Comparison of ENCODE assay signal across 8 mouse cellular contexts in genomic region chr1:134493956-134494355, GRCm38 (mm10). TPM values are rescaled to one million over a fixed set of nuclear protein-coding genes. Genes with fewer than 3 reads are reported as not detected.
DNase-seq lines count a peak whose midpoint lies in the region; ATAC-seq lines count a peak whose summit lies in the region.

No protein-coding gene starts in this region.

- DNase-seq in heart, adult 18-20 months = no peak
- DNase-seq in c-Kit-positive CD71-positive TER-119-negative erythroid progenitor cells, embryonic 14.5 days (ENCODE audit: low read depth) = peak; percentile 11
- DNase-seq in midbrain, embryonic 14.5 days = peak; percentile 58
- DNase-seq in ovary, postnatal 36 days (ENCODE audit: low spot score) = no peak
- no peak for DNase-seq in right cerebral cortex, adult 2 months (ENCODE audit: low spot score in 2 of 2)
- DNase-seq in thymus, postnatal 10 days (ENCODE audit: low spot score in 2 of 2) = no peak

- 21% methylated on average over 5 of the region's 5 CpGs for WGBS in heart, embryonic 15.5 days
- WGBS in hindbrain, embryonic 16.5 days = 23% methylated on average over 5 of the region's 5 CpGs
- WGBS in midbrain, embryonic 14.5 days = 22% methylated on average over 5 of the region's 5 CpGs

- H3K9me3 ChIP-seq in heart, embryonic 15.5 days (replicated peaks) = no peaks in the 10 kb centered on the region
- no peaks in the 10 kb centered on the region for H3K9me3 ChIP-seq in hindbrain, embryonic 16.5 days (ENCODE audit: control insufficient read depth, low read length)
- no peaks in the 10 kb centered on the region for H3K9me3 ChIP-seq in midbrain, embryonic 14.5 days (ENCODE audit: control insufficient read depth, low read length)

- peak overlapping the region; percentile 95 for H3K27ac ChIP-seq in heart, embryonic 15.5 days
- peak overlapping the region; percentile 71 for H3K27ac ChIP-seq in hindbrain, embryonic 16.5 days (ENCODE audit: low read depth, low read length)
- peak overlapping the region; percentile 70 for H3K27ac ChIP-seq in midbrain, embryonic 14.5 days (replicated peaks; ENCODE audit: low read depth, low read length)

- H3K27me3 ChIP-seq in heart, embryonic 15.5 days = no peaks in the 10 kb centered on the region
- H3K27me3 ChIP-seq in hindbrain, embryonic 16.5 days (replicated peaks; ENCODE audit: control insufficient read depth, insufficient read depth, low read length) = no peaks in the 10 kb centered on the region
- H3K27me3 ChIP-seq in midbrain, embryonic 14.5 days (ENCODE audit: control insufficient read depth, insufficient read depth, low read length) = no peaks in the 10 kb centered on the region

- no peak for ATAC-seq in heart, embryonic 15.5 days (replicated peaks; ENCODE audit: insufficient number of reproducible peaks, insufficient read depth, low FRiP score, low read depth)
- ATAC-seq in hindbrain, embryonic 16.5 days = no peak
- ATAC-seq in midbrain, embryonic 14.5 days (ENCODE audit: low FRiP score, low TSS enrichment) = no peak

- peak overlapping the region; percentile 66 for H3K9ac ChIP-seq in heart, embryonic 15.5 days
- peak overlapping the region; percentile 62 for H3K9ac ChIP-seq in hindbrain, embryonic 16.5 days (ENCODE audit: low read depth, low read length)
- peak overlapping the region; percentile 67 for H3K9ac ChIP-seq in midbrain, embryonic 14.5 days (replicated peaks; ENCODE audit: low read length)

- H3K4me2 ChIP-seq in heart, embryonic 15.5 days = peak overlapping the region; percentile 75
- peak overlapping the region; percentile 65 for H3K4me2 ChIP-seq in hindbrain, embryonic 16.5 days (ENCODE audit: low read length)
- peak overlapping the region; percentile 71 for H3K4me2 ChIP-seq in midbrain, embryonic 14.5 days (ENCODE audit: low read length)

- H3K4me3 ChIP-seq in heart, embryonic 15.5 days = peak overlapping the region; percentile 80
- H3K4me3 ChIP-seq in hindbrain, embryonic 16.5 days (ENCODE audit: low read length) = peak overlapping the region; percentile 83
- peak overlapping the region; percentile 73 for H3K4me3 ChIP-seq in midbrain, embryonic 14.5 days (replicated peaks; ENCODE audit: low read depth, low read length)

- peaks cover 14% of the 10 kb centered on the region for H3K4me1 ChIP-seq in heart, embryonic 15.5 days (replicated peaks)
- peaks cover 8% of the 10 kb centered on the region for H3K4me1 ChIP-seq in hindbrain, embryonic 16.5 days (ENCODE audit: control insufficient read depth, insufficient read depth, low read depth, low read length)
- H3K4me1 ChIP-seq in midbrain, embryonic 14.5 days (ENCODE audit: control insufficient read depth, insufficient read depth, low read length) = peaks cover 5% of the 10 kb centered on the region; the same call in 1 of the 2 replicates

- H3K36me3 ChIP-seq in heart, embryonic 15.5 days = peaks cover 17% of the 10 kb centered on the region
- H3K36me3 ChIP-seq in hindbrain, embryonic 16.5 days (ENCODE audit: control insufficient read depth, insufficient read depth, low read length) = peaks cover 12% of the 10 kb centered on the region
- H3K36me3 ChIP-seq in midbrain, embryonic 14.5 days (ENCODE audit: control insufficient read depth, insufficient read depth, low read length) = peaks cover 18% of the 10 kb centered on the region

RNA-seq across cellular contexts. Expression of gene Rabif, which starts 0.5 kb away (rescaled TPM):
- 25.8 and 29.3 TPM in 2 replicates for polyA plus RNA-seq in heart, embryonic 15.5 days (2015; fragmentation: Nextera tagmentation; extraction: Ambion mirVana)
- total RNA-seq in heart, adult 18-20 months (2021) = 1 to 10 TPM; 8.0 to 9.7 TPM
- 78.8 and 81.5 TPM in 2 replicates for polyA plus RNA-seq in hindbrain, embryonic 16.5 days (2015; fragmentation: Nextera tagmentation; extraction: Ambion mirVana)
- polyA plus RNA-seq in midbrain, embryonic 14.5 days (2014; fragmentation: Nextera tagmentation; extraction: Ambion mirVana) = 69.4 and 75.3 TPM in 2 replicates

RNA-seq across cellular contexts. Expression of gene Klhl12, which starts 38.6 kb away (rescaled TPM):
- polyA plus RNA-seq in heart, embryonic 15.5 days (2015; fragmentation: Nextera tagmentation; extraction: Ambion mirVana) = 17.5 and 19.9 TPM in 2 replicates
- total RNA-seq in heart, adult 18-20 months (2021) = 10 to 100 TPM; 22.5 to 22.8 TPM
- polyA plus RNA-seq in hindbrain, embryonic 16.5 days (2015; fragmentation: Nextera tagmentation; extraction: Ambion mirVana) = 38.6 and 40.4 TPM in 2 replicates
- 19.6 and 34.4 TPM in 2 replicates for polyA plus RNA-seq in midbrain, embryonic 14.5 days (2014; fragmentation: Nextera tagmentation; extraction: Ambion mirVana)

RNA-seq across cellular contexts. Expression of gene Mgat4e, which starts 55.5 kb away (rescaled TPM):
- polyA plus RNA-seq in heart, embryonic 15.5 days (2015; fragmentation: Nextera tagmentation; extraction: Ambion mirVana) = not detected in 2 replicates
- not detected for total RNA-seq in heart, adult 18-20 months (2021)
- polyA plus RNA-seq in hindbrain, embryonic 16.5 days (2015; fragmentation: Nextera tagmentation; extraction: Ambion mirVana) = not detected in 2 replicates
- not detected in 2 replicates for polyA plus RNA-seq in midbrain, embryonic 14.5 days (2014; fragmentation: Nextera tagmentation; extraction: Ambion mirVana)

Comparison
In these comparisons a context has a peak if more than half of its experiments do, and no peak if none do; other contexts are left out.
1. DNase-seq: peak in c-Kit-positive CD71-positive TER-119-negative erythroid progenitor cells, embryonic 14.5 days (single experiment) and midbrain, embryonic 14.5 days (single experiment); none in heart, adult 18-20 months (0 of 2), ovary, postnatal 36 days (single experiment), right cerebral cortex, adult 2 months (0 of 2) and thymus, postnatal 10 days (0 of 2).
2. Peak in every context shown above with its lines, with median percentiles within 50 percentile points of each other: H3K27ac ChIP-seq, H3K4me2 ChIP-seq, H3K4me3 ChIP-seq and H3K9ac ChIP-seq.